Mouse (Mus musculus) c-Kit-negative CD71-positive TER-119-positive erythroid progenitor cells, embryonic 14.5 days (primary cell): ENCODE data around the gene B830017H08Rik.

ENCODE experiments used
- DNase-seq: peaks from one replicate; pipeline ENCODE4 v3.0.0-alpha.2; 2013; ENCODE audit warnings: low read depth, low spot score

The B830017H08Rik gene

DNA sequence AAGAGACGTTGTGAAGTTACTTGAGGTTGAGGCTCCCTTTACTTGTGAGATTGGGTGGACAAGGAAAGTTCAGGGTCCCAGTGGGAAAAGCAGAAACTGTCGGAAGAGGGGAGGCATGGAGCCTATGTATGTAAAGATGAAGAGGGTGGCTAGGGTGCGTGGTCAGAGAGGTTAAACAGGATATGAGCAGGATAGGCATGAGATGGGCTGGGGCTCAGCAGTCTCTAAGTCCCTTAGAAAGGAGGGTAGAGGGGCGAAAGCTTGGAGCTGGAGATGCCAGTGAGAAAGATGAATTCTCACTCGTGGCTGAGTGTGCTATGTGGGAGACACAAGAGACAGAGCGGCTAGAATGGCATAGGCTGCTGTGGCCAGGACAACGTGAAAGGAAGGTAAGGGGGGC lies at the start of gene B830017H08Rik:
Gene B830017H08Rik (plus strand): TSS at position 301 of the 400 bp plus-strand sequence.
- DNase-seq: no peak

DNA sequence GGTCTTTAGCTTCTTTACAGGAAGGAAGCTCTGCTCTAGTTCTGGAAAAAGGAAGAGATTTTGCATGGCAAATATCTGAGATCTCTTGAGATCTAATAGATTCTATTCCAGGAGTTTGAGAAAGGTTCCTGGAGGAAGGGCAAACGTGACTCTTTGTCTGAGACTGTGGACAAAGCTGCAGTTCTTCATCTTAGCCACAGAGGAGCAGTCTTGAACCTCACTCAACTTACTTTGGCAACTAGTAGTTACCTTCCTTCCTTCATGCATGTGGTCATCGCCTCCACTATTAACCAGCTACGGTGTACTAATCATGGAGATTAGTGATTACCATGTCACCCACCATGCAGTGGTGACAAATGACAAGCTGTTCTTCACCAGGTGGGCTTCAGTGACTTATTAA lies 47.6 kb upstream of the B830017H08Rik start:
- no peak for DNase-seq

DNA sequence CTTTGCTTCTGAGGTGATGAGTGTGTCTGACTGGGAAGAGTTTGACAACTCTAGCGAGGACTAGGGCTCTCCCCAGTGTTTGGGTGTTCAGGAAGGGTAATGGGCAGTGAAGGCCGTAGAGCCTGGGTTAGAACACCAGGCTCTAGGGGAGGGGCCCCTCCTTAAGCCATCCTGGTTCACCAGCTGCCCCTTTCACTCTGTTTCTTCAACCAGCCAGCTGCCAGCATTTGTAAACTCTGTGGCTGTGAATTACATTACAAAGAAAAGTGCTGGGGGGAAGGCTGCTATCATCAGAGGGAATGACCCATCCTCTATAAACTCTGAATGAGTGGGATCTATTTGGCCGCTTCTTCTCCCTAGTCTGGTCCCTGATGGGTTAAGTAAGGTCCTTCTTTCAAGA lies 40.2 kb upstream of the B830017H08Rik start:
- DNase-seq: no peak

DNA sequence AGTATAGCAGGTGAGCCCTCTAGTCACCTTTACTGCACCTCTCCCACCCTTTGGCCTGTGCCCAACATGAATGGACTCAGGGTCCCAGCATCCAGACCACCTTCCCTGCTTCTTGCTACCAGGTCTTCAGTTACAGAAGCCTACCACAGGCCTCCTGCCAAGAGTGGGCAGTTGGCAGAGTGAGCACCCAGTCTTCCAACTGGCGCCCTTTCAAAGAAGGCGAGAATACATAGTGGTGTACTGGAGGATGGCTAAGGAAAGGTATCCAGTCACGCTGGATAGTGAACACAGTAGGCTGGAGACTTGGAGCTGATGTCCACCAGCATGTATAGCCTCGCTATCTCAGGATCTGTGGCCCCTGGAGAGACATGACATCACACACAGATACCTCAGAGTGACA lies 38.9 kb upstream of the B830017H08Rik start:
- DNase-seq: no peak

DNA sequence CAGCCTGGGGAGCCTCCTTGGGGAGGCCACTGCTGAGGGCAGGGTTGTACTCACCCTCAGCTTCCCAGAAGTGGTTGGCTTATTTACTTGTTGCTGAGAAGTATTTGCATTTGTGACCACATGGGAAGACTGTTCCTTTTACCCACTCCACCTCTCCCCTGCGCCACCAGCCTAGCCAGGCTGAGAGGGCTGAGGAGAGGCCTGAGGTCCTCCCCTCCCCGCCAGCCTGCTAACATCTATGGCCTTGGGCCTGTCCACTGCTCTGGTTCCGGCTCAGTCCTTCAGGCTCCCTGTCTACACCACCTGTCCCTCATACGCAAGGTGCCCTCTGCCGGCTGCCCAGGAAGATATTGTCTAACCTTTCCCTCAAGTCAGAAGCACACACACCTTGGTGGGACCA lies 37.3 kb upstream of the B830017H08Rik start:
- no peak for DNase-seq

DNA sequence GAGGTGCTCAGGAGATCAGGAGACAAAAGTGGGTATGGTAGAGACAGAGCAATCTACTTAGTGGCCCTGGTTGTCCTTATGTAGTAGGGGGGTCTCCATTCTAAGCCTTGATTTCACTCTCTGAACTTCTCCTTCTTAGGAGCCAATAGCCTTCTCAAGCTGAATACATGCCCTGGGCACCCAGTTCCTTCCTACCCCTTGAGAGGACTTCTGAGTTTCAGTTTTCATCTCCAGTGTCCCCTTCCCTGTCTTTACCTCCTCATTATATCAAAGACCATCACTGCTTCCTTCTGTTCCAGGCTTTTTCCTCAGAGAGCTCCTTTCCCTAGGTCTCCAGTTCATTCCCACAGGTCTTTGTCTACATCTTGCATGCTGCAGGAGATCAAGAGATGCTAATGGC lies 36.4 kb upstream of the B830017H08Rik start:
- DNase-seq: no peak

DNA sequence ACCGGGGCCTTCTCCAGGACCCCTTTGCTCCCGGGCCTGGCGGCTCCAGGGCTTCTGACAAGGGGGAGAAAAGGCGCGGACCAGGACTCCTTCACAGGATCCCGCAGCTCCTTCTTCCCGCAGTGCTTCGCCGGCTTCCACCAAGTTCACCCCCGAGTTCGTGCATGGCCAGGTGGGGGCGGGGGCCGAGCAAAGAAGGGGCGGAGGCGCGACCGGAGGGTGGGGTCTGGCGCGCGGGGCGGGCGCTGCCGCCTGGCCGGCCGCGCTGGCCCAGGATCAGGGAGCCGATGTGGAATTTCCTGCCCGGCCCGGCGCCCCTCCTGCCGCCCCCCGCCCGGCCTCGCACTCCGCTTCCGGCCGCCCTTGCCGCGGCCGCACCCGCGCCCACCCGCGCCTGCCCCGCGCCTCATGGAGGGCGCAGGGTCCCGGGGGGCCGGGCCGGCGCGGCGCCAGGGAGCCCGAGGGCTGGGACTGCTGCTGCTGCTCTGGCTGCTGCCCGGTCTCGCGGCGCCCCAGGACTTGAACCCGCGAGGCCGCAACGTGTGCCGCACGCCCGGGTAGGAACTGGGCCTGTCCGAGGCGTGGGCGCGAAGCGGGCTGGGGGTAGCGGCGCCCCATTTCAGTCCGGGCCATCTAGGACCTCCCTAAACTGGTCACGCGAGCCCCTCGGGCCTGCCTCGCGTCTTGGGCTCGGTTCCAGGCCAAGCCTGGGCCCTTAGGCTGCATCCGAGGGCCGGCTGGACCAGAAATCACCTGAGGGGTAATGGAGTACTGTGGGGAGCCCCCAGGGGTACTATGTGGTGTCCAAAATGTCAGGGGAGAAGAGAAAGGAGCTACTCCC lies 35.7 kb upstream of the B830017H08Rik start, which contains the start of gene Scarf2:
Gene Scarf2 (plus strand): TSS at position 312 of the 841 bp plus-strand sequence.
- no peak for DNase-seq

DNA sequence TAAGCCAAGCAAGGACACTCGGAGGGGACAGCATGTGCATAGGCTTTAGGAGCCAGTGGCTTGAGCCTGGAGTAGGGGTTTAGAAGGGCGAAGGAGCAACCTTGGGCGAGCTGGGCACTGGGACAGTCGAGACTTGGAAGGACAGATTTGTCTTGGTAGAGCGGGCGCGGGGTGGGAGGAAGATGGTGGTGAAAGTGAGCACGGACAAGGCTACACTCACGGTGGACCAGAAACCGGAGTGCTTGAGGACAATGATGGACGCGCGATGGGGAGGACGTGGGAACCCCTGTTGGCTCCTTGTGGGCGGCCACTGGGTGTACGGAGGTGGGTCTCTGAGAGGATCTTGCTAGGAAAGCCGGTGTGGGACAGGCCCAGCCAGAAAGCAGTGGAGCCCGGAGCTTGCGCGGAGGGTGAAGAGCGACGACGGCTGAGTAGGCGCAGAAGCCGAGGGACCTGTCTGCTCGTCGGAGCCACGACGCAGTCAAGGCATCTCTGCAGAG lies 35.1 kb upstream of the B830017H08Rik start:
- DNase-seq: no peak

DNA sequence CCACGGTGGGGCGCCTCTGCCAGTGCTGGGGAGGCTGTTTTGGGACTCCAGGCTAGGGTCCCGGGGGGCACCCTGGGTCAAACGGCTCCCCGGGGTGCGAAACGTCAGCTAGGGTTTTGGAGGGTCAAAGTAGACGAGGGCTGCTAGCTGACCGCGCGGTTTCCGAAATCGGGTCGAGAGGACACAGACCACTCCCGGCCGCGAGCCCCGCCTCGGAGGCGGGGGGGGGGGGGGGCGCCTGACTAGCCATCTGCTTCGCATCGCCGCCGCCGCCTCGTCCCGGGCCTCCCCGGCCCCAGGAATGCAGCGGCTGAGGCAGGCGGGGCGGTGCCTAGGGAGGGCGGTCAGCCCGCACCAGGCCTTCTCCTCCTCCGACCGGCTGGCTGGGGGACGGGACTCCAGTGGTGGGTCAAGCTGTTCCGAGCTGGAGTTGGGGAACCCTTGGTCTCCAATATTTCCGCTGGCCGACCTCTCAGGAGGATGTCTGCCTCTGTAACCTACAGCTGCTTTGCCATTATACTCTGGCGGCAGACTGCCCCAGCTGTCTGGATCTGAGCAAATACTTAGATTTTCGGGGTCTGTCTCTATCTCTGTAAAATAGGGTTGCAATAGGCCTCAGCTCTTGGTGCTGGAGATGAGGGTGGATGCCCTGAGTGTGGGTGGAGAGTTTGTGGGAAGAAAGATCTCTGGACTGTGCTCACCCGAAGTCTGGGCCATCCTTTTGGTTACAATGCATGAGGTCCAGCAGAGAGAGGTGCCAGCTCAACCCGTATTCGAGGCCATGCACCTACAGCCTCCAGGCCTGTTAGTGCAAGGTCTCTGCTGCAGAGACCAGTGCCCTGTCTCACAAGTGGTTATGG lies 34.4 kb upstream of the B830017H08Rik start:
- DNase-seq: no peak

DNA sequence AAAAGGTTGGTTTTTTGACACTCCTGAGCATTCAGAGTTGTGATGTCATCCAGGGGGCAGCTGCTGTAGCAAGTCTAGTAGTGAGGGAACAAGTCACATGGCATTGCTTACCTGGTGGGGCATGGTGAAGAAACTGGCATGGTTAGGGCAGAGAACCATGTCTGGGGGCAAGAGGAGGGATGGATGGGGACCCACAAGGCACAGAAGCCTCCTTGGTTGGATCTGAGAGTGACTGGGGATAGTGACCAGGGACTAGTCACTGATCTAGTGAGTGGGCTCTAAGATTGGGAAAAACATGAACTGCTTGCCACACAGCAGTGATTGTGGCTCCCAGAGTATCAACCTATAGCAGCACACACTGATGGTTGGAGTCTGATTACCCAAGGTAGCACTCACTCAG lies 33.3 kb upstream of the B830017H08Rik start:
- DNase-seq: no peak

DNA sequence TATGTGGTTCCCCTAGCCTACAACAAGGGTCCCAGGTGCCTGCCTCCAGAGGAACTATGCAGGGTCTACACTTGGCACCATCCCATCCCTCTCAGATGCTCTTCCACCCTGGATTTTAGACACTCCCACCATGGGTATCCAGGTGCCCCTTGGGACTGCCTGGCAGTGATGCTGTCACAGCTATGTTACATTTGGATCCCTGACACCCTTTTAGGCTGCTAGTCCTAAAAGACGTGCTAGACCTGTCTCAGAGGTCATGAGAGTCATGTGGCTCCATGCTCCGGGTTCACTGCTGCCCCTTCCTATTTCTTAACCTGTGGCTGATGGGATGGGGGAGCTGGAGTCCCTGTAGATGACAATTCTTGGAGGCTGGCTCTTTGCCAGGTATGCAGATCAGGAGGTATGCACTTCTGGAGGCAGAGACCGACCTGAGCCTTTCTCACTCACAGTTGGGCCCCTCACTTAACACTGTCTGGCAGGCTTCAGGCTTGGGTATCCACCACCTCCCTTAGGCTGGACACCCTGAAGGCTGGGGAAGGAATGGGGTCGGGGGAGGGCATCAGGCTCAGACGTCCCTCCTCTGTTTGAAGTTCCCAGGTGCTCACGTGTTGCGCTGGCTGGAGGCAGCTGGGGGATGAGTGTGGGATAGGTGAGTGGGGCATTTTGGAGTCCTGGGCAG lies 31.0 kb upstream of the B830017H08Rik start:
- DNase-seq: no peak

DNA sequence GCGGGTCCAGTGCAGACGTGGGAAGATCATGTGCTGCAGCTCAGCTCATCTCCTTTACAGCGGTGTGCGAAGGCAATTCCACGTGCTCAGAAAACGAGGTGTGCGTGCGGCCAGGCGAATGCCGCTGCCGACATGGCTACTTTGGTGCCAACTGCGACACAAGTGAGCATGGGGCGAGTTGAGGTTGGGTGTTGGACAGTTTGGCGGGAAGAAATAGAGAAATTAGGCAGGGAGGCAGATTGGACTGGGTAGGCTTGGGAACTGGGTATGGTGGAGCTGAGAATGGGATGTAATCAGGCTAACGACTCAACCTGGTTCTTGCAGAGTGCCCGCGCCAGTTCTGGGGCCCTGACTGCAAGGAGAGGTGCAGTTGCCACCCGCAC lies 30.5 kb upstream of the B830017H08Rik start:
- no peak for DNase-seq

DNA sequence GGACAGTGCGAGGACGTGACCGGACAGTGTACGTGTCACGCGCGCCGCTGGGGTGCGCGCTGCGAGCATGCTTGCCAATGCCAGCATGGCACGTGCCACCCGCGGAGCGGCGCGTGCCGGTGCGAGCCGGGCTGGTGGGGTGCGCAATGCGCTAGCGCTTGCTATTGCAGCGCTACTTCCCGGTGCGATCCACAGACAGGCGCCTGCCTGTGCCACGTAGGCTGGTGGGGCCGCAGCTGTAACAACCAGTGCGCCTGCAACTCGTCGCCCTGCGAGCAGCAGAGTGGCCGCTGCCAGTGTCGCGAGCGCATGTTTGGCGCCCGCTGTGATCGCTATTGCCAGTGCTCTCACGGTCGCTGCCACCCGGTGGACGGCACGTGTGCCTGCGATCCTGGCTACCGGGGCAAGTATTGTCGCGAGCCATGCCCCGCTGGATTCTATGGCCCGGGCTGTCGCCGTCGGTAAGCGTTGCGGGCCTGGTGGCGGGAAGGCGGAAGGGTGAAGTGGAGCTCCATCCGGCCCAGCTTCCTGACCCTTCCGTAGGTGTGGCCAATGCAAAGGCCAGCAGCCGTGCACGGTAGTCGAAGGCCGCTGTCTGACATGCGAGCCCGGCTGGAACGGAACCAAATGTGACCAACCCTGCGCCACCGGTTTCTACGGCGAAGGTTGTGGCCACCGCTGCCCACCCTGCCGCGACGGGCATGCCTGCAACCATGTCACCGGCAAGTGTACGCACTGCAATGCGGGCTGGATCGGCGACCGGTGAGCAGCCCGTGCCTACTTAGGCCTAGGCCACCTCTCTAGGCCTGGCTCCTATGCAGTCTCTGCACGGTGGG lies 29.9 kb upstream of the B830017H08Rik start:
- DNase-seq: no peak

DNA sequence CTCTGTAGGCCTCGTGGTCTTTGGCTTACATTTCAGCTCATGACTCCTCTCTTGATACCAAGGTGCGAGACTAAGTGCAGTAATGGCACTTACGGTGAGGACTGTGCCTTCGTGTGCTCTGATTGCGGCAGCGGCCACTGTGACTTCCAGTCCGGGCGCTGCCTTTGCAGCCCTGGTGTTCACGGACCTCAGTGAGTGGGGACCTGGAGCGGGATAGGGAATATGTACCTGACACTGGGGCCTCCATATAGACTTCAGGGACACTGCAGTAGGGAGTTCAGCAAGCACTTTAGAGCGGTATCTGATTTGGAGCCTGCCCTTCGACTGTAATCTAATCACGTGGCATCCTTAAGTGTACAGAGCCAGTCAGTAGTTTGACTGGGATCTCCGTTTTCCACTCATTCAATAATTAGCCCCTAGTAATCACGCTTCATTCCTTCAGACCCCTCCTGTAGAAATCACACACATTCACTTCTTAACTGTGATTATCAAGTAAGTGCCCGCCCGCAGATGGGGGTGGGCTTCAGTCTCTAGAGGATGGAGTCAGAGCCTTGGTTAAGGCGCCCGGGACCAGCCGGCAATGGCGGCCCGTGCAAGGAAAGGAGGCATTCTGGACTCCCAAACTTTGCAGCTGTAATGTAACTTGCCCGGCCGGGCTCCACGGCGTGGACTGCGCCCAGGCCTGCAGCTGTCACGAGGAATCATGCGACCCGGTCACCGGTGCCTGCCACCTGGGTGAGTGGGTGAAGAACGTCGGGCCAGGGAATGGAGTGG lies 29.1 kb upstream of the B830017H08Rik start:
- no peak for DNase-seq

DNA sequence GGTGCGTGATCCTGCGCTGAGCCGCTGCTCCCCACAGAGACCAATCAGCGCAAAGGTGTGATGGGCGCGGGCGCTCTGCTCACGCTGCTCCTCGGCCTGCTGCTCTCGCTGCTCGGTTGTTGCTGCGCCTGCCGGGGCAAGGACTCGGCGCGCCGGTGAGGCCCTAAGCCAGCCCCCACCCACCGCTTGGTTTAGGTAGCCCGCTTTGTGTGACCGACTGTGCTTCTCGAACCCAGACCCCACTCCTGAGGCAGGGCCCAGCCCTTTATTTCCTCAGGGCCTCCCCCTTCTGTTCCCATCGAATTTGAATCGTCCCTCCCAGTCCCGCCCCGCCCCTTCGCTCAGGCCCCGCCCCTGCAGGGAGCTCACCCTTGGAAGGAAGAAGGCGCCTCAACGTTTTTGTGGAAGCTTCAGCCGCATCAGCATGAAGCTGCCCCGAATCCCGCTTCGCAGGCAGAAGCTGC lies 28.4 kb upstream of the B830017H08Rik start:
- no peak for DNase-seq

DNA sequence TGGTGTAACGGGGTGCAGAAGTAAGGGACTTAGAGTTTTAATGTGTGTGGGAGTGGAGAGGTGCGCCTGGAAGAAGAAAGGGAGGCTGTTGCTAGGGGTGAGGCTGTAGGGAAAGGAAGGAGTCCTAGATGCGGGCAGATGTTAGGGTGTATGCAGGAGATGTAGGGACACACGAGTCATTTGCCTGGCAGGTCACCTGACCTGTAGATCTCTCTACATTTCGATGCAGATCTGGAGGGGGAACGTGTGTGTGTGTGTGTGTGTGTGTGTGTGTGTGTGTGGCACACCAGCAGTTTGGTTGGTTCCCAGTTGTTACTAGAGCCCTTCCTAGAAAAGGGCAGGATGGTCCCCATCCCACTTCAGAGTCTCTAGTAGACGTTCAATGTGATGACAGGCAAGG lies 27.9 kb upstream of the B830017H08Rik start:
- no peak for DNase-seq

DNA sequence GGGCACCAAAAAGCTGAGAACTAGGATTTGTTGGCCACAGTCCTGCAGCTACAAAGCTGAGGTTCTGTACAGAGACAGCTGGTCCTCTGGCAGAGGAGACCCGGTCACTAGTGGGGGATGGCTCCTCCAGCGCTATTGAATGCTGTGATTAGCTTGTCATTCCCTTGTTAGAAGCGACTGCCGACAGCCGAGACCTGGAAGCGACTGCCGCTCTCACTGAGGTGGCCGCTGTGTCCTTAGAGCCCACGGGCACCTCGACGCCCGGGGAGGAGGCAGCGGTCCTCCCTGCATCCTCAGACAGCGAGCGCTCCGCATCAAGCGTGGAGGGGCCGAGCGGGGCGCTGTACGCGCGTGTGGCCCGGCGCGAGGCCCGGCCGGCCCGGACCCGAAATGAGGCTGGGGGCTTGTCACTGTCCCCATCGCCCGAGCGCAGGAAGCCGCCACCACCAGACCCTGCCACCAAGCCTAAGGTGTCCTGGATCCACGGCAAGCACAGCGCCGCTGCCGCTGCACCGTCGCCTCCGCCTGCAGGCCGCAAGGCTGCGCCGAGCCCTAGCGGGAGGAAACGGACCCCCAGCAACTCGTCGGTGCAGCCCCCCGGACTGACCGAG lies 26.2 kb upstream of the B830017H08Rik start:
- no peak for DNase-seq

DNA sequence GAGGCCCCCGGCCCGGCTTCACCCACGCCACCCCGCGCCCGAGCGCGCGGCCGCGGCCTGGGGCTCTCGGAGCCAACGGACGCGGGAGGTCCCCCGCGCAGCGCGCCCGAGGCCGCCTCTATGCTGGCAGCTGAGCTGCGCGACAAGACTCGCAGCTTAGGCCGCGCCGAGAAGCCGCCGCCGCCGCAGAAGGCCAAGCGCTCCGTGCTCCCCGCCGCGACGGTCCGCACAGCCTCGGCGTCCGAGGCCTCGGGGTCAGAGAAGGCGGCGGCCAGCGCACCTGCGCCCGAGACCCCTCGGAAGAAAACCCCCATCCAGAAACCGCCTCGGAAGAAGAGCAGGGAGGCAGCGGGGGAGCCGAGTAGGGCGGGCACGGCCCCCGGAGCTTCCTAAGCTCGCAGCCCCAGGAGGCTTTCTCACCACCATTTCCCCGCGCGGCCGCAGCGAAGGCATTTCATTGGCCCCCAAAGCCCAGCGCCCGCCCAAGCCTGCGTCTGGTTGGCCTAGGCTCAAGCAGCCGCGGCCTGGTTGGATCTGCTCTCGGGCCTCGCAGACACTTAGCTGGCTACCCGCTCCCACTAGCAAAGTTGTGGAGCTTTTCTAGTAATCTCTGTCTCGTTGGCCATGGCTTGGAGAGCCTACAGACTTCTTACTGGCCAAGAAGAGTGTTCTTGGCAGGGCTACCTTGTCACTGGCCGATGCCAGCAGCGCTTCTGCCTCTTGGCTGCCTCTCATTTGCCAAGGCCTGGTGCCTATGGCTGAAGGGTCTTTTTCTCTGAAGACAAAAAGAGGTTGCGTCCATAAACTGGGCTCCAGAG lies 25.5 kb upstream of the B830017H08Rik start:
- no peak for DNase-seq

DNA sequence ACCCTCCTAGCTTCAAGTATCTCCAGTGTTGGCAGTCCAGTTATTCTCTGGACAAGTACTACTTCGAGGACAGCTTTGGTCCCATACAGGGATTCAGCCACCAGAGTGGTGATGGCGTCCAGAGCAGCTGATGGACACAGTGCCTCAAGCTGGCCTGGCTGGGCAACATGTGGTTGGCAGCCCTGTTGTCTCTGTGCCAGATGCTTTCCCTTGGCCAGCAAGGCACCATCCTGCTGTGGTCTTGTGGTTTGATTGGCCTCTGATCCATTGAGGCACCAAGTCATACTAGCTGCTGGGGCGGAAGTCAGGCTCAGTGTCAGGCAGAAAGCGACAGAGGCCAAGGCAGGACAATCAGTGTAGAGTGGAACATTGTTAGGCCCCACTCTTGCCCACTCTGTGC lies 23.8 kb upstream of the B830017H08Rik start:
- DNase-seq: no peak
